Mouse (Mus musculus): ENCODE data around the gene Rab39. TPM values are rescaled to one million over a fixed set of nuclear protein-coding genes. Genes with fewer than 3 reads are reported as not detected.

The Rab39 gene
- 0.09 and 0.16 TPM in 2 replicates for polyA plus RNA-seq (2012)

GRCm38 (mm10) chr9:53705992-53706696 is at the start of gene Rab39:
Rab39 (minus strand) TSS chr9:53706232.

GRCm38 (mm10) chr9:53669680-53670219 is 36.3 kb downstream of the Rab39 start, which contains the start of gene Cul5:
Cul5 (minus strand) TSS chr9:53670014.

Other genes starting within 250 kb of the Rab39 start
- 0.67 and 2.0 TPM in 2 replicates for gene Atm, start 169.5 kb downstream of the Rab39 start, polyA plus RNA-seq (2012)
- gene Npat, start 169.2 kb downstream of the Rab39 start, polyA plus RNA-seq (2012), result 0.86 and 1.5 TPM in 2 replicates
- 124 and 172 TPM in 2 replicates for gene Acat1, start 95.8 kb downstream of the Rab39 start, polyA plus RNA-seq (2012)
- gene Cul5, start 36.2 kb downstream of the Rab39 start, polyA plus RNA-seq (2012), result 4.3 and 5.1 TPM in 2 replicates
- 1.2 and 1.8 TPM in 2 replicates for gene Slc35f2, start 65.3 kb upstream of the Rab39 start, polyA plus RNA-seq (2012)
- not detected in 2 replicates for gene Sln, start 143.9 kb upstream of the Rab39 start, polyA plus RNA-seq (2012)

Data from megakaryocyte-erythroid progenitor cell, adult 5 weeks (primary cell).